In genomic region chr11:69846738-69847688, GRCm38 (mm10) we compare ENCODE assay signal across 8 mouse cellular contexts. TPM values are rescaled to one million over a fixed set of nuclear protein-coding genes. Genes with fewer than 3 reads are reported as not detected.
DNase-seq lines count a peak whose midpoint lies in the region; ATAC-seq and TF ChIP-seq lines count a peak whose summit lies in the region.

No protein-coding gene starts in this region.

- TF ChIP-seq CTCF in left cerebral cortex, adult 2 months (IDR thresholded peaks at IDR 0.05) = no peak
- TF ChIP-seq CTCF in forebrain, postnatal 0 days (IDR thresholded peaks at IDR 0.05; ENCODE audit: low read depth) = no peak

- peaks cover 11% of the 10 kb centered on the region for H3K4me1 ChIP-seq in forebrain, postnatal 0 days (ENCODE audit: insufficient read depth)
- peaks cover 19% of the 10 kb centered on the region for H3K4me1 ChIP-seq in intestine, embryonic 16.5 days (ENCODE audit: control insufficient read depth, insufficient read depth, low read length)

- H3K27me3 ChIP-seq in forebrain, postnatal 0 days (ENCODE audit: insufficient read depth, low read length) = no peaks in the 10 kb centered on the region
- H3K27me3 ChIP-seq in intestine, embryonic 16.5 days (replicated peaks; ENCODE audit: control insufficient read depth, insufficient read depth, low read length) = no peaks in the 10 kb centered on the region

- no peak for DNase-seq in left cerebral cortex, adult 2 months (ENCODE audit: extremely low spot score in 1 of 2, low spot score in 2 of 2)
- DNase-seq in left cerebral cortex, postnatal 25 days (ENCODE audit: low spot score in 2 of 2) = no peak
- DNase-seq in forebrain, postnatal 0 days = peak; percentile 64
- peak; percentile 24 for DNase-seq in lung, postnatal 25 days (ENCODE audit: low spot score)
- peak; percentile 43 to 50 for DNase-seq in urinary bladder, postnatal 36 days (ENCODE audit: low spot score in 2 of 2)
- no peak for DNase-seq in natural killer cell, adult 2 months (ENCODE audit: low spot score in 2 of 2)

- 11% methylated on average over 37 of the region's 37 CpGs for WGBS in forebrain, postnatal 0 days
- WGBS in intestine, embryonic 16.5 days = 7% methylated on average over 37 of the region's 37 CpGs

- H3K36me3 ChIP-seq in forebrain, postnatal 0 days (ENCODE audit: insufficient read depth) = peaks cover 38% of the 10 kb centered on the region
- H3K36me3 ChIP-seq in intestine, embryonic 16.5 days (ENCODE audit: control insufficient read depth, insufficient read depth, low read length) = peaks cover 21% of the 10 kb centered on the region; the same call in 1 of the 2 replicates

- ATAC-seq in activated CD4-positive, CD25-positive, alpha-beta regulatory T cell, adult 4 months = peak; percentile 50
- ATAC-seq in forebrain, postnatal 0 days = peak; percentile 40
- peak; percentile 62 for ATAC-seq in intestine, embryonic 16.5 days

- no peaks in the 10 kb centered on the region for H3K9me3 ChIP-seq in forebrain, postnatal 0 days (ENCODE audit: low read length)
- H3K9me3 ChIP-seq in intestine, embryonic 16.5 days (ENCODE audit: control insufficient read depth, low read length) = no peaks in the 10 kb centered on the region

- intact Hi-C loops in left cerebral cortex, adult 2 months (cut with DNase I) = no loop called here
- intact Hi-C loops in left cerebral cortex, postnatal 25 days (cut with DNase I) = loop anchor here (1.0 kb wide), 1 partner anchor 9 kb away; the partner anchor contains the start of gene Tmem256

- H3K27ac ChIP-seq in left cerebral cortex, adult 2 months = peak overlapping the region; percentile 88
- peak overlapping the region; percentile 80 for H3K27ac ChIP-seq in forebrain, postnatal 0 days (ENCODE audit: low read depth, low read length)
- H3K27ac ChIP-seq in intestine, embryonic 16.5 days (ENCODE audit: low read length) = peak overlapping the region; percentile 96

- H3K9ac ChIP-seq in forebrain, postnatal 0 days = peak overlapping the region; percentile 96
- H3K9ac ChIP-seq in intestine, embryonic 16.5 days (ENCODE audit: low read depth, low read length) = peak overlapping the region; percentile 73

- H3K4me2 ChIP-seq in forebrain, postnatal 0 days (ENCODE audit: low read depth) = peak overlapping the region; percentile 62
- peak overlapping the region; percentile 80 for H3K4me2 ChIP-seq in intestine, embryonic 16.5 days (ENCODE audit: low read depth, low read length)

- H3K4me3 ChIP-seq in left cerebral cortex, adult 2 months = peak overlapping the region; percentile 82
- peak overlapping the region; percentile 74 for H3K4me3 ChIP-seq in forebrain, postnatal 0 days (ENCODE audit: low read depth, low read length)
- peak overlapping the region; percentile 70 for H3K4me3 ChIP-seq in intestine, embryonic 16.5 days (ENCODE audit: low read length)

RNA-seq across cellular contexts. Expression of gene Plscr3, which starts 0.8 kb away (rescaled TPM):
- 10 to 100 TPM; 19.5 to 22.5 TPM for total RNA-seq in left cerebral cortex, adult 2 months (2021)
- total RNA-seq in left cerebral cortex, postnatal 25 days (2021) = 10 to 100 TPM; 15.6 to 19.2 TPM
- 10 to 100 TPM; 15.4 to 17.5 TPM for polyA plus RNA-seq in activated CD4-positive, CD25-positive, alpha-beta regulatory T cell, adult 4 months (2017; shearing (Covaris generic))
- 26.6 and 30.6 TPM in 2 replicates for total RNA-seq in forebrain, postnatal 0 days (2014; rRNA removed)
- polyA plus RNA-seq in forebrain, postnatal 0 days (2015; fragmentation: Nextera tagmentation; extraction: Ambion mirVana) = 36.2 and 38.2 TPM in 2 replicates
- 73.0 and 75.2 TPM in 2 replicates for polyA plus RNA-seq in intestine, embryonic 16.5 days (2015; fragmentation: Nextera tagmentation; extraction: Ambion mirVana)

RNA-seq across cellular contexts. Expression of gene Tmem256, which starts 8.7 kb away (rescaled TPM):
- total RNA-seq in left cerebral cortex, adult 2 months (2021) = 100 to 1,000 TPM; 113 to 126 TPM
- total RNA-seq in left cerebral cortex, postnatal 25 days (2021) = 100 to 1,000 TPM; 129 to 134 TPM
- 100 to 1,000 TPM; 127 to 138 TPM for polyA plus RNA-seq in activated CD4-positive, CD25-positive, alpha-beta regulatory T cell, adult 4 months (2017; shearing (Covaris generic))
- total RNA-seq in forebrain, postnatal 0 days (2014; rRNA removed) = 117 and 189 TPM in 2 replicates
- 350 and 422 TPM in 2 replicates for polyA plus RNA-seq in forebrain, postnatal 0 days (2015; fragmentation: Nextera tagmentation; extraction: Ambion mirVana)
- 470 and 476 TPM in 2 replicates for polyA plus RNA-seq in intestine, embryonic 16.5 days (2015; fragmentation: Nextera tagmentation; extraction: Ambion mirVana)

RNA-seq across cellular contexts. Expression of gene Nlgn2, which starts 9.4 kb away (rescaled TPM):
- total RNA-seq in left cerebral cortex, adult 2 months (2021) = 100 to 1,000 TPM; 236 to 243 TPM
- total RNA-seq in left cerebral cortex, postnatal 25 days (2021) = 100 to 1,000 TPM; 233 to 248 TPM
- under 1 TPM; 0.59 to 0.66 TPM for polyA plus RNA-seq in activated CD4-positive, CD25-positive, alpha-beta regulatory T cell, adult 4 months (2017; shearing (Covaris generic))
- 82.2 and 104 TPM in 2 replicates for total RNA-seq in forebrain, postnatal 0 days (2014; rRNA removed)
- polyA plus RNA-seq in forebrain, postnatal 0 days (2015; fragmentation: Nextera tagmentation; extraction: Ambion mirVana) = 13.0 and 18.2 TPM in 2 replicates
- 3.4 and 4.1 TPM in 2 replicates for polyA plus RNA-seq in intestine, embryonic 16.5 days (2015; fragmentation: Nextera tagmentation; extraction: Ambion mirVana)

RNA-seq across cellular contexts. Expression of gene Tnk1, which starts 11.5 kb away (rescaled TPM):
- under 1 TPM in 1 of 2 experiments, not detected in 1; 0.20 TPM for total RNA-seq in left cerebral cortex, adult 2 months (2021)
- total RNA-seq in left cerebral cortex, postnatal 25 days (2021) = under 1 TPM in 1 of 2 experiments, not detected in 1; 0.27 TPM
- polyA plus RNA-seq in activated CD4-positive, CD25-positive, alpha-beta regulatory T cell, adult 4 months (2017; shearing (Covaris generic)) = not detected
- not detected in 2 replicates for total RNA-seq in forebrain, postnatal 0 days (2014; rRNA removed)
- polyA plus RNA-seq in forebrain, postnatal 0 days (2015; fragmentation: Nextera tagmentation; extraction: Ambion mirVana) = 0.10 and 0.23 TPM in 2 replicates
- 20.5 and 23.5 TPM in 2 replicates for polyA plus RNA-seq in intestine, embryonic 16.5 days (2015; fragmentation: Nextera tagmentation; extraction: Ambion mirVana)

RNA-seq across cellular contexts. Expression of gene Spem1, which starts 25.0 kb away (rescaled TPM):
- under 1 TPM; 0.34 to 0.44 TPM for total RNA-seq in left cerebral cortex, adult 2 months (2021)
- under 1 TPM in 1 of 2 experiments, not detected in 1; 0.43 TPM for total RNA-seq in left cerebral cortex, postnatal 25 days (2021)
- not detected for polyA plus RNA-seq in activated CD4-positive, CD25-positive, alpha-beta regulatory T cell, adult 4 months (2017; shearing (Covaris generic))
- 0.38 and 0.62 TPM in 2 replicates for total RNA-seq in forebrain, postnatal 0 days (2014; rRNA removed)
- 0.23 and 0.50 TPM in 2 replicates for polyA plus RNA-seq in forebrain, postnatal 0 days (2015; fragmentation: Nextera tagmentation; extraction: Ambion mirVana)
- 0.22 TPM in 1 of 2 replicates, not detected in the other for polyA plus RNA-seq in intestine, embryonic 16.5 days (2015; fragmentation: Nextera tagmentation; extraction: Ambion mirVana)

Comparison
In these comparisons a context has a peak if more than half of its experiments do, and no peak if none do; other contexts are left out.
1. DNase-seq: peak in forebrain, postnatal 0 days (single experiment), lung, postnatal 25 days (single experiment) and urinary bladder, postnatal 36 days (2 of 2); none in left cerebral cortex, adult 2 months (0 of 2), left cerebral cortex, postnatal 25 days (0 of 2) and natural killer cell, adult 2 months (0 of 2).
2. Peak in every context shown above with its lines, with median percentiles within 50 percentile points of each other: H3K27ac ChIP-seq, H3K4me3 ChIP-seq and ATAC-seq.